Mouse (Mus musculus) adrenal gland, postnatal 14 days (tissue): ENCODE results near the gene Atf6. TPM values are rescaled to one million over a fixed set of nuclear protein-coding genes. Genes with fewer than 3 reads are reported as not detected.

Source experiments
- DNase-seq: peaks from one replicate; pipeline ENCODE4 v3.0.0; 2021; ENCODE audit warnings: mixed read lengths
- total RNA-seq: library from RNA; stranded (reverse); gene quantifications from 2 replicates; pipeline ENCODE4 v1.2.3, GENCODE M21; 2021

Atf6 gene
- total RNA-seq, 1 experiment from 2014 or later: 31.5 TPM

- no peak for DNase-seq
Measured at GRCm38 (mm10) chr1:170704911-170705594, 162.5 kb downstream of the Atf6 start.

- no peak for DNase-seq
Measured at GRCm38 (mm10) chr1:170704103-170704502, 163.5 kb downstream of the Atf6 start.

- DNase-seq: no peak
Measured at GRCm38 (mm10) chr1:170702958-170703357, 164.6 kb downstream of the Atf6 start.

- DNase-seq: no peak
Measured at GRCm38 (mm10) chr1:170702263-170702662, 165.3 kb downstream of the Atf6 start.

GRCm38 (mm10) chr1:170701582-170701981, 166.0 kb downstream of the Atf6 start:
- no peak for DNase-seq

GRCm38 (mm10) chr1:170701178-170701577, 166.4 kb downstream of the Atf6 start:
- DNase-seq: no peak

GRCm38 (mm10) chr1:170700496-170701027, 167.0 kb downstream of the Atf6 start:
- DNase-seq: no peak

GRCm38 (mm10) chr1:170699553-170699952, 168.0 kb downstream of the Atf6 start:
- no peak for DNase-seq

- no peak for DNase-seq
Measured at GRCm38 (mm10) chr1:170698771-170699170, 168.8 kb downstream of the Atf6 start.

- peak; percentile 55 for DNase-seq
Measured at GRCm38 (mm10) chr1:170697771-170698356, 169.7 kb downstream of the Atf6 start.

- no peak for DNase-seq
Measured at GRCm38 (mm10) chr1:170696996-170697395, 170.6 kb downstream of the Atf6 start.

GRCm38 (mm10) chr1:170695326-170695725, 172.2 kb downstream of the Atf6 start:
- DNase-seq: no peak

GRCm38 (mm10) chr1:170694821-170695291, 172.7 kb downstream of the Atf6 start:
- DNase-seq: peak; percentile 68

GRCm38 (mm10) chr1:170691301-170691700, 176.3 kb downstream of the Atf6 start:
- no peak for DNase-seq

- DNase-seq: no peak
Measured at GRCm38 (mm10) chr1:170689773-170690172, 177.8 kb downstream of the Atf6 start.

GRCm38 (mm10) chr1:170683863-170684262, 183.7 kb downstream of the Atf6 start:
- no peak for DNase-seq

GRCm38 (mm10) chr1:170679624-170680023, 187.9 kb downstream of the Atf6 start:
- DNase-seq: no peak

- DNase-seq: no peak
Measured at GRCm38 (mm10) chr1:170678861-170679260, 188.7 kb downstream of the Atf6 start.

GRCm38 (mm10) chr1:170677681-170678080, 189.9 kb downstream of the Atf6 start:
- no peak for DNase-seq

- DNase-seq: no peak
Measured at GRCm38 (mm10) chr1:170674184-170674775, 193.3 kb downstream of the Atf6 start.

GRCm38 (mm10) chr1:170665200-170665599, 202.4 kb downstream of the Atf6 start:
- no peak for DNase-seq

GRCm38 (mm10) chr1:170664620-170665185, 202.9 kb downstream of the Atf6 start:
- no peak for DNase-seq

GRCm38 (mm10) chr1:170659260-170659659, 208.3 kb downstream of the Atf6 start:
- DNase-seq: no peak
